Mouse (Mus musculus): Measurements from ENCODE around the gene Tac2.

The Tac2 gene

DNA sequence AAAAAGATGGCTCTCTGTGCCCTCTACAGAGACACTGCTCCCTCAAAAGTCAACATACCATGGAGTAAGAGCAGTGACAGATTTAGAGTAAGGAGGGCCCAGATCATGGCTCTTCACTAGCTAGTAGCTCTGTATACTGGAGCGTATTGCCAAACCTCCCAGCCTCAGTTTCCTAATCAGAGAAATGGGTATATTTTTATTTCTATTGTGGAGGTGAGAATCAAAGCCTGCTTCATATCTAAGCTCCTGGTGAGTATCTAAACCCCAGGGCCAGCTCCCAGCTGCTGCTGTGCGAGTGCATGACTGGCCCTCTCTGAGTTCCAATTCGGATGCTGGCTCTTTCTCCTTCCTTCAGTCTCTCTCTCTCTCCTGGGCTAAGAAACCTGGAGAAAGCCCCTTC, at the start of gene Tac2:
Gene Tac2, plus strand, starts transcription at position 301 of the 400 bp plus-strand sequence.
- DNase-seq (ENCODE audit: low spot score), result no peak

DNA sequence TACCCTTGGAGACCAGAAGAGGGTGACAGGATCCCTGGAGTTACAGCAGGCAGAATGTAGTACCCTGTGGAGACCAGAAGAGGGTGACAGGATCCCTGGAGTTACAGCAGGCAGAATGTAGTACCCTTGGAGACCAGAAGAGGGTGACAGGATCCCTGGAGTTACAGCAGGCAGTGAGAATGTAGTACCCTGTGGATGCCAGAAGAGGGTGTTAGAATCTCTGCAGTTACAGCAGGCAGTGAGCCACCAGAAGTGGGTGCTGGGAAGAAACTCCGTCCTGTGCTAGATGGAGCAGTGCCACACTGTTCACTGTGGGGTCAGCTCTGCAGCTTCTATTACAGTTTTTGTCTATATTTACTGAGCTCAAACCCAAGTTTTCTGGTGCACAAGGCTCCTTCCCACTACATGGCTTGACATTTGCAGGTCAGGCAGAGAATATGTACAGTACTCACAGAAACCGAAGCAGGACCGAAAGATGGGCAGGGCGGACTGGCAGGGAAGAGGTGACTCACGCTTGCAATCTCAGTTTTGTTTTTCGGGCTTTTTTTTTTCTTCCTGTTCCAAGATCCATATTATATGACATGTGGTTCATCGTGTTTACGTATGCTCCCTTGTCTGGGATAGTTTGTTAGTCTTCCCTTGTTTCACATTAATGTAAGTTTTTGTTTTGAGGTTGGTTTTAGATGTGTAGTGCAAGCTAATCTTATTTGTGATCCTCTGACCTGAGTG, 49.3 kb upstream of the Tac2 start:
- peak; percentile 61 for DNase-seq (ENCODE audit: low spot score)

DNA sequence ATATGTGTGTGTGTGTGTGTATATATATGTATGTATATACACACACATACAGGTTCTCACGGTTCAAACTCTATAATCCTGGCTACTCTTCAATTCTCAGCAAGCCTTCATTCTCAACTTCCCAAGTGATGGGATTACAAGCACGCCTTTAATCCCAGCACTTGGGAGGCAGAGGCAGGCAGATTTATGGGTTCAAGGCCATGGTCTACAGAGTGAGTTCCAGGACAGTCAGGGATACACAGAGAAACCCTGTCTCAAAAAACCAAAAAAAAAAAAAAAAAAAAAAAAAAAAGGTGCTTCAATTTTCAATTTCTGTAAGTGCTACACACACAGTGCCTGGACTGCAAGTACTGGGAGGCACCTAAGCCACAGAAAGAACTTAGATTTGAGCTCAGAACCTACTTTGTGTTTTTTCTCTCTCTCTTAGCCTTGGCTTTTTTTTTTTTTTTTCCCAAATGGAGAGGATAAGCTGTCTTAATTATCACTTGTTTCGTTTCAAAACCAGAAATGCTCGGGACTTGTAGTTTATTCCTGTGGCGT, 48.3 kb upstream of the Tac2 start:
- DNase-seq (ENCODE audit: low spot score), result no peak

DNA sequence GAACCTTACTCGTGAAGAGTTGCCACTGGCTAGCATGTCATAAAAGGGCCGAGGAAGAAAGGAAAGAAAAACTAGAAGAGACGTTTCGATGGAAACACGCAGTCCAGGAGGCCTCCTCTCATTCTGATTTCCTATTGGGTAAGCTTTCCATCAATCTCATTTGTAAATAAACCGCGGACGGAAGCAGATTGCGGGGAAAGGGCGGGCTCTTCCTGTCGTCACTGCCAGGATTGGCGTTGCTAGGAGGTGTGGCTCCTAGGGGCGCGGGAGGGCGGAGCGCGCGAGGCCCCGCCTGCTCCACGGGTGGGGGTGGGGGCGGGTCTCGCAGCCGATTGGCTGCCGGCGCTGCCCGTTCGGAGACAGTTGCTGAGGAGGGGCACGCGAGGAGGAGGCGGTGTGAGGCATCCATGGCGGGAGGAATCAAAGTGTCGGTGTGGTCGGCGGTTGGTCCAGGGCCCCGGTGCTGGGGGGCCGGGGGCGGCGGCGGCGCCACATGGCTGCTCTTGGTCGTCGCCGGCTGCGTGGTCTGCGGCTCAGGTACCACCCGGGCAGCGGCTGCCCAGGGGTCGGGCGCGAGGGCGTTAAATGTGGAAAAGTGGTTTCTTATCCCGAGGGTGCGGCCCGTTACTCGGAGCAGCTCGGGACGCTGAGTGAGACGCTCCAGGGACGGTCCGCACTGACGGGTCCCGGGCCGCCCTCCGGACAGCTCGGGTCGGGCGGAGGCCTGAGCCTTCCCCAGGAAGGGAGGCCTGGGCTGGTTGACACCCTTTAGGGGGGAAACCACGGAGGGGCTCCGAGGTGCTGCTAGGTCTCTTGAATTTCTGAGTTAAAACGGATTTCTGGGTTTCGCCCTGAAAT, 47.4 kb upstream of the Tac2 start:
- DNase-seq (ENCODE audit: low spot score), result peak; percentile 91

DNA sequence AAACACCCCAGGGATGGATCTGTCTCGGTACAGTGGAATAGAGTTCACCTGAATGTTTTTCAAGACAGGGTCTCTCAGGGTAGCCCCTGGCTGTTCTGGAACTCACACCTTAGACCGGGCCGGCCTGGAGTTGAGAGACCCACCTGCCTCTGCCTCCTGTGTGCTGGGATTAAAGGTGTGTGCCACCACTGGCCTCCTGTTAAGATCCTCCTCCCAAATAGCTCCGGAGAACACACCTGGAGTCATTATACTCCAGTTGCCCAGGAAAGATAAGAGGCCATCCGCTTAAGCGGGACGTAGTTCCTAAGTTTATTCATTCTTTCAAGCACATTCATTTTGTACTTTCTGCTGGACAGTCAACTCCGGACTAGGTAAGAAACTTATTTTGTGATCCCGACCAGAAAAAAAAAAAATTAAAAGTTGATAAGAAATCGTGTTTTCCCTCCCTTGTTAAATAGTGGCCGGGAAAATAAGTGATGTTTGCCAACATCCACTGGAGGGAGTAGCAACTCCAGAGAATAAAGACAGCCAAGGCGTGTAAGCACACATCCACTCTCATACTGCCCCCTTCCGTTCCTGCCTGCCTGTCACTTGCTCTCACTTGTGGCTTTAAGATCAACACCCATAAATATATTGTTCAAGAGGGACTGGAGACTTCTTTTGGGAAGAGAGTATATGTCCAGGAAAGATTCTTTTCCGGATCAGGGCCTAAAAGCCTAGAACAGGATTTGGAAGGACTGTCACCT, 46.5 kb upstream of the Tac2 start:
- DNase-seq (ENCODE audit: low spot score), result peak; percentile 51

DNA sequence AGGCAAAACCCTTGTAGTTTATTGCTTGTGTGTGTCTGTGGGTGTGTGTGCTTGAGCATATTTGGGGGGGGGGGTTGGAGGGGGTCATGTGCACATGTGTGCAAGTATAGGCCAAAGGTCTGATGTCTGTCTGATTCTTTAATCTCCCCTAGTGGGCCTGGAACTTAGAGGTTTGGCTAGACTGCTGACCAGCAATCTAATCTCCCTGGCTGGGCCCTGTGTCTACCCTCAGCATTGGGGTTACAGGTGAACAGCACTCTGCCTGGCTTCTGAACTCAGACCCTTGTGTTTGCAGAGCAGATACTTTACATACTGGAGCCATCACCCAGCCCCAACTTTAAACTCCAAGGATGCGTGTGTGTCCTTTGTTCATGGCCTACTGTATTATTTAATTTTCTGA, 45.1 kb upstream of the Tac2 start:
- no peak for DNase-seq (ENCODE audit: low spot score)

DNA sequence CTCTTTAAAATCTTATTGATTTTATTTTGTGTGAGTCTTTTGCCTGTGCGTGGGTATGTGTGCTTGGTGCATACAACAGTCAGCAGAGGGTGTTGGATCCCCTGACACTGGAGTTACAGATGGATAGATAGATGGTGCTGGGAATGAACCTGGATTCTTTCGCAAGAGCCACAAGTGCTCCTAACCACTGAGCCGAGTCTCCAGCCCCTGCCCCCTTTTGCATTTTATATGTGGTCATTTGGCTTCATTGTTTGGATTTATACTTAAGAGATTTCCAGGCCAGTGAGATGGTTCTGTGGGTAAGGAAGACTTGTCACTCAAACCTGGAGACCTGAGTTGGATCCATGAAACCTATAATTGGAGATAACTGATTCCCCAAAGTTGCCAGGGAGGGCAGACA, 44.4 kb upstream of the Tac2 start:
- DNase-seq (ENCODE audit: low spot score), result no peak

DNA sequence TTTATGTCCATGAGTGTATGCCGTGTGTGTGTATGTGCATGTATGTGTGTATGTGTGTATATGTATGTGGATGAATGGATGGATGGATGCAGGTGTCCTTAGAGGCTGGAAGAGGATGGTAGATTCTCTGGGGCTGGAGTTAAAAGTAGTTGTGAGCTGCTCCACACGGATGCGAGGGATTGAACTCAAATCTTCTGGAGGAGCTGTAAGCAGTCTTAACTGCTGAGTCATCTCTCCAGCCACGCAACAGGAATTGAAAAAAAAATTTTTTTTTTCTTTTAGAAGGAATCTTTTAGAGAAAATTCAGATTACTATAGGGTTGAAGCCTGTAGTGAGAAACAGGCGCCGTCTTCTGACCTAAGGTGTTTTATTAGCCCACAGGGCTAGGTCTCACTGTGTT, 41.4 kb upstream of the Tac2 start:
- DNase-seq (ENCODE audit: low spot score), result no peak

DNA sequence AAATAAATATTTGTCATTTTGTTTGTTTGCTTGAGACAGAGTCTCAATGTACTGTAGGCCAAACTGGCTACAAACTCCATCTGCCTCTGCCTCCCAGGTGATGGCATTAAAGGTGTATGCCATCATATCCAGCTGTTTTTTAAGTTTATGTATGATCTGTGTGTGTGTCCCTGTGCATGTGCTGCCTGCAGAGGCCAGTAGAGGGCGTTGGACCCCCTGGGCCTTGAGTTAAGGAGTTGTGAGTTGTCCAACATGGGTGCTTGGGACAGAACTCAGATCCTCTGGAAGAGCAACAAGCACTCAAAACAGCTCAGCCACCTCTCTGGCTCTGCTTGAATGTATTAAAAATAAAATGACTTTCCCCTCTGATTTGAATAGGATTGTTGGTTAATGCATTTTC, 33.2 kb upstream of the Tac2 start:
- no peak for DNase-seq (ENCODE audit: low spot score)

DNA sequence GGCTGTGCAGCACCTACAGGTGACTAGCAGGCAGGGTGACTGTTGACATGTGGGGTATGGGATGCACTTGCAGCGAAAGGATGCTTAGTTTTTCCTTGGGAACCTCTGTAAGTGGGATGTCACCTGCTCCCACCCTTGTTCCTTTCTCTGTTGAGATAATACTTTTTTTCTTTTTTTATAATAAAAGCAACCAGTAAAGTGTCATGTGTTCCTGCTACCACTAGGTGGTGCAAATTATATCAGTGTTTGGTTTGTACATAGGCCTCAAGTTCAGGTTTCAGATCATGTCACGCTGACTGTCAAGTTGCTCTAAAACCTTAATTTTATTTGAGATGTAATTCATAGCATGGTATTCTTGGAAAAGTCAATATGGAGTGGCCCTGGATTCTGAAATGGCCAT, 29.6 kb upstream of the Tac2 start:
- DNase-seq (ENCODE audit: low spot score), result no peak

DNA sequence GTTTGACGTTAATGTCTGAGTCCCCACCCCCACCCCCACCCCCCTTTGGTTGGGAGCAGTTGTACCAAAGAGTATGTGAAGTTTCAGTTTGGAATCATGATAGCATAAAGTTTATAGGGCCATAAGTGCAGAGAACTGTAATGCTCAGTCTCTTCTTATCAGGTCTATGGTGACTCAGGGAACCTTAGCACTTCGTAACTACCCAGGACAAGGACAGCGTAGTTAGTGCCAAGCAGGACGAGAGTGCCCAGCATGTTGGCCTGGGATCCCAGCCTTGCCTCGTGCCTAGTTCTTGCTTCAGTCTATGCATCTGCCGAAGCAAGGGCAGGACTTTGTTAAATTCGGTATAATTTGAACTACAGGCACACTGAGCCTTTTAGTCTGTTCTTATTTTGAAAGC, 28.5 kb upstream of the Tac2 start:
- no peak for DNase-seq (ENCODE audit: low spot score)

DNA sequence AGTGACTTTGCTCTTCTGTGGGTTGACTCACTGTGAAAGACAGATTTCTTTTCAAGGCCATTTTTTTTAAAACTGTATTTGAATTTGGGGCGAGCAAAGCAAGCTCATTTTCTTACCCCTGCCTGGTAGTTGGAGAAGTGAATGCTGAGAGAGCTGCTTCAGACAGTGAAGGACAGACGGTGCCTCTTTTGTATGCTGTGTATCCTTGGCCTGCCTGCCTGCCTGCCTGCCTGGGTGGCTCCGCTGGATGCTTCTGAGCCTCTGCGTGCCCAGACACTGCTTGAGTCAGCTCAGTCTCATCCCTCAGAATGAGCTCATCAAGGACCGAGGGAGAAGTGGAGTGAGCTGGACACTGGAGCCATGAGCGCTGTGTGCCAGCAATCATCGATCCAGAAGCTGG, 25.3 kb upstream of the Tac2 start:
- DNase-seq (ENCODE audit: low spot score), result no peak

DNA sequence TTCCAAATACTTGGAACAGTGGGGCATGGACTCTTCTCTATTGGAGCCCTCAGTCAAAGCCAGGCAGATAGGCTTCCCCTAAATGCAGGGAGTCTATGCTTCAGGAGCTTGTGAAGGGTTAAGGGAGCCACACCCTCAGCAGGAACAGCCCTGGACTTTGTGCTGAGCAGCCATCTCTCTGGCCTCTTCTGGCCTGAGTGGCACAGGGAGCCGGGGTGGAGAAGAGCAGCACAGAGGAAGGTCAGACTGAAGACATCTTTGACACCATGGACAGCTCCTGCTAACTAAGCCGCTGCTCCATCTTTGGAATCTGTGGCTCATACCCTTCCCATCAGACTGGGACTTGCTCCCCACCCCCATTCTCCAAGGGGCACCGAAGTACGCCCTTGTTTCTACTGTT, 21.0 kb upstream of the Tac2 start:
- no peak for DNase-seq (ENCODE audit: low spot score)

DNA sequence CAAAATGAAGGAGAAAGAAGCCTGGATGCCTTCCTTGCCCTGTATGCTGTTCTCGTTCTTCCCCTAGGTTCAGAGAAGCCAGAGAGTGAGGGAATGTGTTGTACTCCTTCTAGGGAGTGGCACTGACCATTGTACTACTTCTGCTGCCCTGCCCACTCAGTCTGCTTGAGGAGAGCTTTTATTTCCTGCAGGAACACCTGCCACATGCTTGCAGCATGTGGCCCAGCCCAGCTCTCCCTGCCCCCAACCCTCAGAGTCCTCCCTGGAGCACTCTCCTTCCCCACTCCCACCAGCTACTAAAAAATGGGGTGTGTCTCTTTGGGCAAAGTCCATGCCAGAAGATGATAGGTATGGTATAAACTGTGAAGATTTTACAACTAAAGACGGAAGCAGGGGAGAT, 20.0 kb upstream of the Tac2 start:
- DNase-seq (ENCODE audit: low spot score), result no peak

DNA sequence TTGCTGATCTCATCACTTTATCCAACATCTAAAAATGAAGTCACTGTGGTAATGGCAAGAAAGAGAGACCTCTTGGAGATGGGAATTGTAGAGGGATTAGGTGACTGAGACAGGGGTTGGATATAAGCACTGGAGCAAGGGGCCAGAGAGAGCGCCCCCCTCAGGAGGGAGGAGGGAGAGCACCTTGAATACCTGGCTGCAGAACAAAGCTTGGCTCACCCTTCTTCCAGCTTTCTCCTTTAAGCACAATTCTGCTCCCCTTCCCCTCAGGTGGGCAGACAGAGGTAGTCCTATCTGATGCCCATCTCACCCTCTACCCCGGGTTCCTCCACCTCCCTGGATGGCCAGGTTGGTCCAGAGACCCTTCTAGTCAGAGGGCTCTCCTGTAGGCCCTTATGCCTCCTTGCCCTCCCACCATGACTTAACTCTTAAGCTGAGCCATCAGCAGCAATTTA, 19.5 kb upstream of the Tac2 start, which contains the start of gene Myo1a:
Gene Myo1a, plus strand, starts transcription at position 405 of the 455 bp plus-strand sequence.
- DNase-seq (ENCODE audit: low spot score), result no peak

DNA sequence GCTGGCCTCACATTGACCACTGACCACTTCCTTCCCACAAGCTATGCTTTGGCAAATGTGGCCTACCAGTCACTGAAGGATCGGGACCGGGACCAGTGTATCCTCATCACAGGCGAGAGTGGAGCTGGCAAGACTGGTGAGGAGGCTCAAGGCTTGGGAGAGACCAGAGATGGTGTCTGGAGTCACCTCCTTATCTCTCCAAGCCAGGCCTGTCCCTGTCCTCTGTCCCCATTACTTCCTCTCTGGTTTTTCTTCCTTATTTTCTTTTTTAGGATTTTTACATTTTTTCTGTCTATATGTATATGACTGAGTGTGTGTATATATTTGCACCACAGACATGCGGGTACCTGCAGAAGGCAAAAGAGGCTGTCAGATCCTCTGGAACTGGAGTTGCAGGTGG, 18.5 kb upstream of the Tac2 start:
- DNase-seq (ENCODE audit: low spot score), result no peak

DNA sequence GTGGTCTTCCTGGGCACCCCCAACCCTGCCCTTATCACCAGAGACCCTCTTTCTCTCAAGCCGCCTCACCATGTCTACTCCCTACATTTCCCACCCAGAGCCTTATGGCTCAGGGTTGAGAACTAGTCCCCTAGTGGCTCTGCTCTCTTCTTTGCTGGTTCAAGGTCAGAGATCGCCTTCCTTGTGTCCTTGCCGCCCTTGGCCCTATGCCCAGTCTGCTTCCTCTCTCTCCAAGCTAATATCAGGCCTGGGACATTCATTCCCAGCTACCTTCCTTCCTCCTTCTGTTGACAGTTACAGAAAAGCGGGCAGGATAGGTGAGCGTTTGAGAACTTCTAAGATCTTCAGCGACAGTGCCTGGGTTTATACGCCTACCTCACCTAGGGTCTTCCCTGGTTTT, 16.6 kb upstream of the Tac2 start:
- peak; percentile 74 for DNase-seq (ENCODE audit: low spot score)

DNA sequence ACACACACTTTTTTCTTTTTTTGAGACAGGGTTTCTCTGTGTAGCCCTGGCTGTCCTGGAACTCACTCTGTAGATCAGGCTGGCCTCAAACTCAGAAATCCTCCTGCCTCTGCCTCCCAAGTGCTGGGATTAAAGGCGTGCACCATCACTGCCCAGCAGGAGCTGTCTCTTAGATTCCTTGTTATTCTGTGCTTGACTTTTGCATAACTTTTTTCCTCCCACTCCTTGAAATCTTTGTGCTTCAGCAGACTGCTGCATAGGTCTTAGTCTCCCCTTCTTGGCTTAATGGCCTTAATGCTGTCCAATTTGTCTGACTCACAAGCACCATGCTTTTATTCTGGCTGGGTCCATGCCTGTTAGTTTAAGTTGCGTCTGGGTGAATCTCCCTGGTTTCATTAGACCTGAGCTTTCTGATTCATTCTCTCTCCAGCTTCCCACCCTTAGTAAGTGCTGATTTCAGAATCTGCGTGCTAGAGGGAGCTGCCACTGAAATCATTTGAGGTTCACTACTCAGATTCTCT, 15.4 kb upstream of the Tac2 start:
- DNase-seq (ENCODE audit: low spot score), result no peak

DNA sequence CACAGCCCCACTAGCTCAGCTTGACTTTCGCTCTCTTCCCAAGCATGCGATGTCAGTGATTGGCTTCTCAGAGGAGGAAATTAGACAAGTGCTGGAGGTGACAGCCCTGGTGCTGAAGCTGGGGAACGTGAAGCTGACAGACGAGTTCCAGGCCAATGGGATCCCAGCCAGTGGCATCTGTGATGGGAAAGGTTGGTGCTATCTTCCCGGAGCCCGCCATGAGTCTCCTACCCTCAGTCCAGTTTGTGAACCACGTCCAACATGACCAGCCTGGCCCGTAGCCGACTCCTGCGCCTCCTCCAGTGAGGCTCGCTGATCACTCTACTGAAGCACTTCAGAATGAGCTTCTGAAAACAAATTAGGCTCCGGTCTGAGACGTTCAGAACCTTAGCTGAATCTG, 13.9 kb upstream of the Tac2 start:
- no peak for DNase-seq (ENCODE audit: low spot score)

DNA sequence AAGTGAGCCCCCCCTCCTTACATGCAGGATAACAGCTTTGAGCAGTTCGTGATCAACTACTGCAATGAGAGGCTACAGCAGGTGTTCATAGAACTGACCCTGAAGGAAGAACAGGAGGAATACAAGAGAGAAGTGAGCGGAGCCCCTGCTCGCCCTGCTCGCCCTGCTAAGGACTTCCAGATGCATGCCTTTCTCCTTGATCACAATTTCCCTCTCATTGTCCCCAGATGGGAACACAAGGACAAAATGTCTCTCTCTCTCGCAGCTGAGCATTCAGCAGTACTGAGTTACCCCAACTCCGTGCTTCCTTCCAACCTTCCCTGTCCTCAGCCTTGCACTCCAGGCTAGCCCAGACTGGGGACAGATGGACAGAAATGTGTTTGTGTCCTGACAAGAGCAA, 11.5 kb upstream of the Tac2 start:
- DNase-seq (ENCODE audit: low spot score), result no peak

DNA sequence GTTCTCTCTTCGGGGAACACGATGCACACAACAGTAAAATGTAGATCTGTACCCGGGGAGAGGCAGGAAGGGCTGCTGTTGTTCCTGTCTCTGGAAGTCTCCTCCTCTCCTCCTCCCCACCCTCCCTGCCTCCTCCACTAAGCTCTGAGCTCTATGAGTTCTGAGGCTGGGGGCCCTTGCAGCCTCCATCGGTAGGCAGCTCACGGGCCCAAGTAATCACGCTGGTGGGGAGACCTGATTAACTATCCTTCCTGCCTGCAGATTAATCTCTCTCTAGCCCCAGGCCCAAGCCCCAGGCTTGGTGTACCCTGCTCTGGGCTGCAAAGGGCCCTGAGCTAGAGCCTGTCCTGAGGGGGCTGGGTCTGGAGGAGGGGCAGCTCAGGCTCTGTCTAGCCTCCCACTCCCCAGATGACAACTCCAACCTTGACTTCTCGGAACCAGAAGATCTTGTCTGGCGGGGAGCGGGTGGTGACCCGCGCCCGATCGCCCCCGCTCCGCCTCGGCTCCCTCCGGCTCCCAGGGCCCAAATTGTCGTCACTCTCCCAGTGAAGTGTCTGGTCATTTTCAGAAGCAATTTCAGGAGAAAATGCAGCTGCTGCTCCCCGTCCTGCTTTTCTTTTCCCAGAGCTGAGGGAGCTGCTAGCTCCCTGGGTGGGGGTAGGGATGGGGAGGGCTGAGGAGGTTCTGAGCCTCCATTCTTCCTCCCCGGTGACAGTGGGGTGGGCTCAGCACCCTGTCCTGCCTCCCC, 2.4 kb upstream of the Tac2 start:
- no peak for DNase-seq (ENCODE audit: low spot score)
